Mouse (Mus musculus): ENCODE measurements around the gene Defb26. TPM values are rescaled to one million over a fixed set of nuclear protein-coding genes. Genes with fewer than 3 reads are reported as not detected.
A peak's percentile ranks its signal among the peaks of the same experiment; 100 is the strongest.

The Defb26 gene
- not detected in 2 replicates for polyA plus RNA-seq (2014; fragmentation: Nextera tagmentation; extraction: Ambion mirVana)

DNA sequence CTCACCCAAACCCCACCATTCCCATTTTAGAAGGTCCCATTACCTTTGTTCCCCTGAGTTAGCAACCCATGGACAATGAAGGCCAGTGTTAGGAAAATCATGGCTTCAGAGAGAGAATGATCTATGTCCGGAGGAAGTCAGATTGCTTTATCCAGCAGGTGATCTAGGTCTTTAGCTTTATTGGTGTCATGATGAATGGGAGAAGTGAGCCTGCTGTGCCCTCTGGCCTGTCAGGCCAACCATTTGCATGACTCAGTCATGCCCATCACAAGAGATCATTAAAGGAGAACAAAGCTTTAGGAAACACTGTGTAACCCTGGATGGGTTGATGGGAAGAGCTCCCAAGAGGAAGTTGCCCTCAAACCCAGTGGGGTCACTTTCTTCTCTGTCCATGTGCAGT, at the start of gene Defb26:
Defb26 (minus strand) TSS at position 101 of the 400 bp plus-strand sequence.
- WGBS: 77% methylated on average over 1 of the region's 1 CpGs
- ATAC-seq (ENCODE audit: insufficient read depth, low FRiP score, low TSS enrichment) (no peak), DNase-seq (ENCODE audit: low spot score) (no peak)
- no peak within 1 kb of the TSS for H3K27ac ChIP-seq (ENCODE audit: low read depth, low read length)
- H3K36me3 ChIP-seq (ENCODE audit: control insufficient read depth, insufficient read depth, low read length): no peaks in the 10 kb centered on the region
- no peak within 1 kb of the TSS for H3K4me3 ChIP-seq (ENCODE audit: low read depth, low read length)
- no peak within 1 kb of the TSS for H3K4me2 ChIP-seq (ENCODE audit: low read depth)
- no peaks in the 10 kb centered on the region for H3K27me3 ChIP-seq (ENCODE audit: control insufficient read depth, insufficient read depth, low read length)
- H3K9me3 ChIP-seq (ENCODE audit: control insufficient read depth, low read length): no peaks in the 10 kb centered on the region
- H3K4me1 ChIP-seq (ENCODE audit: control insufficient read depth, insufficient read depth, low read length): no peaks in the 10 kb centered on the region
- no peak within 1 kb of the TSS for H3K9ac ChIP-seq (ENCODE audit: low read length)

DNA sequence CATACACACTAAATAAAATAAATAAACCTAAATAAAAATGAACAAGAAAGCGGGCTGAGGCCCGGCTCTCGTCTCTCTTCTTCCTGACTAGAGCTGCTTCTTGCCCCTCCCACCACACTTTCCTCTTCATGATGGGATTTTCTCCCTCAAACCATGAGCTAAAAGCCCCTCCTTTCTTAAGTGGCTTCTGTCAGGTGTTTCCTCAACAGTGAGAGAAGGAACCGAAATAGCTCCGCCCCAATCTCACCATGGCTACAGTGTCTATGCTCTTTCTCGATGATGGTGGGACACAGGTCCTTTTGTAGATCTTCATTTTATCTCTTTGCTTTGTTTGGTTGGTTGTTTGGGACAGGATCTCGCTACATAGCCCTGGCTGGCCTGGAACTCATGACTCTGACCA, 45.2 kb upstream of the Defb26 start:
- Histone ChIP-seq H3K9ac (ENCODE audit: low read length) (no peak overlapping the region), H3K36me3 (ENCODE audit: control insufficient read depth, insufficient read depth, low read length) (no peaks in the 10 kb centered on the region), H3K4me2 (ENCODE audit: low read depth) (no peak overlapping the region), H3K27ac (ENCODE audit: low read depth, low read length) (no peak overlapping the region), H3K4me3 (ENCODE audit: low read depth, low read length) (no peak overlapping the region), H3K4me1 (ENCODE audit: control insufficient read depth, insufficient read depth, low read length) (no peaks in the 10 kb centered on the region), H3K9me3 (ENCODE audit: control insufficient read depth, low read length) (no peaks in the 10 kb centered on the region), H3K27me3 (ENCODE audit: control insufficient read depth, insufficient read depth, low read length) (no peaks in the 10 kb centered on the region)
- no peak for ATAC-seq (ENCODE audit: insufficient read depth, low FRiP score, low TSS enrichment)
- 85% methylated on average over 7 of the region's 7 CpGs for WGBS
- no peak for DNase-seq (ENCODE audit: low spot score)

DNA sequence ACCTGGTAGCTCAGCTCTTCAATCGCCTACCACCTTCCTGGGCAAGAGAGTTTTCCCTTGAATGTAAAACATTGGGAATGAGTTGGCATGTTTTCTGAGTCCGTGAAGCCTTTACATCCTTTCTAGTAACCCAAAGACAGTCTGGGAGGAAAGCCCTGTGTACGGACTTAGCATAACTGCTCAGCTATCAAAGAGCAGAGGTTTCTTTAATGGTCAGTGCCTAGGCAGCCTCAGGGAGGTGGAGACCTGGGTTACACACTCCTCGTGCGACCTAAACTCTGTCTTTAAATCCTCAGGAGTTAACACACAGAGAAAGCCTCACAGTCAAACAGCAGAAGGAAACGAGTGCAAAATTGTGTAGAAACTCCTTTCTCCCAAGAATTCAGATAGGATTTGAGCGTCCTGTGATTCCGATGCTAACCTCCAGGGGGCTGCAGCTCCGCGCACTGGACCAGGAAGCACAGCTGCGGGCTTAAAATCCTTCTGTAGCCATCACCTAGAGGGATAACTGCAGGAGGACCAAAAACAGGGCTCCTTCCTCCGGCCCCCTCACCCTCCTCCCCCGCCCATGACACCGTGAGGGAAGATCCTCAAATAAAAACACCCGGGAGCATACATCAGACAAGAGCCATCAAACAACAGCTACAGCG, 42.4 kb upstream of the Defb26 start:
- Histone ChIP-seq H3K36me3 (ENCODE audit: control insufficient read depth, insufficient read depth, low read length) (no peaks in the 10 kb centered on the region), H3K4me1 (ENCODE audit: control insufficient read depth, insufficient read depth, low read length) (no peaks in the 10 kb centered on the region), H3K27ac (ENCODE audit: low read depth, low read length) (no peak overlapping the region), H3K9me3 (ENCODE audit: control insufficient read depth, low read length) (no peaks in the 10 kb centered on the region), H3K4me3 (ENCODE audit: low read depth, low read length) (no peak overlapping the region), H3K4me2 (ENCODE audit: low read depth) (no peak overlapping the region), H3K27me3 (ENCODE audit: control insufficient read depth, insufficient read depth, low read length) (no peaks in the 10 kb centered on the region), H3K9ac (ENCODE audit: low read length) (no peak overlapping the region)
- ATAC-seq (ENCODE audit: insufficient read depth, low FRiP score, low TSS enrichment) (no peak), DNase-seq (ENCODE audit: low spot score) (peak; percentile 73)
- WGBS: 16% methylated on average over 16 of the region's 16 CpGs

DNA sequence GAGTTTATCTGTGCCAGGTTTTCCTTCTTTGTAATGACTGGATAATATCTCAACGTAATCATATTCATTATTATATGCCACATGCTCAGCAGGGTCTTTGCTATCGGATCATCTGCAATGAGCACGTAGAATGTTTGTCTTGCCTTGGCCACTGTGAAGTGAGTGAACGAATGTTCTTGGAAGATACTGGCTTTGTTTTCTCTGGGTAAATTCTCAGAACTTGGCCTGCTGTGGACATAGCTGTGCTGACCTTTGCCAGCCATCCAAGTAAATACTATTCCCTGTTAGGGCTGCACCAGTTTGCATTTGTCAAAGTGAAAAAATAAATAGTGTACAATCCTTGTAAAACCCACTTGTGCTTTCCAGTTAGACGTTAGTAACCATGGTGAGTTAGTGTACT, 36.6 kb upstream of the Defb26 start:
- H3K4me3 ChIP-seq (ENCODE audit: low read depth, low read length): no peak overlapping the region
- H3K4me1 ChIP-seq (ENCODE audit: control insufficient read depth, insufficient read depth, low read length): no peaks in the 10 kb centered on the region
- WGBS: 78% methylated on average over 5 of the region's 5 CpGs

DNA sequence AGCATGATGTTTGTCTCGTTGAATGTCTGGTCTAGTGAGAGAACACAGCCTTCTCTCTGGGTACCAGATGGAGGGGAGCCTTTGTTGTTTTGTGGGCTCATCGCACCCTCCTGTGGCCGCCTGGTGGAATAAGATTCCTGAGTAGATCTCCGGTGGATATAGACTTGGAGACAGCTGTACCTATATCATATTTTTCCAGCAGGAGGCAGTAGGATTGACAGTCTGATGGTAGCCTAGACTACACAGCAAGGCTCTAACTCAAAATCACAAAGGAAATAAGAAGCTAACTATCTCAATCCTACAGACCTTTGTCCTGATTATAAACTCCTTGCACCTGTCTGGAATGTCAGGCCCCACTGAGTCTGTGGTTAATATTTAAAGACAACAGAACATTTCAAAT, 33.2 kb upstream of the Defb26 start:
- DNase-seq (ENCODE audit: low spot score) (peak; percentile 51), ATAC-seq (ENCODE audit: insufficient read depth, low FRiP score, low TSS enrichment) (no peak)
- Histone ChIP-seq H3K27me3 (ENCODE audit: control insufficient read depth, insufficient read depth, low read length) (no peaks in the 10 kb centered on the region), H3K4me3 (ENCODE audit: low read depth, low read length) (no peak overlapping the region), H3K4me1 (ENCODE audit: control insufficient read depth, insufficient read depth, low read length) (no peaks in the 10 kb centered on the region), H3K36me3 (ENCODE audit: control insufficient read depth, insufficient read depth, low read length) (no peaks in the 10 kb centered on the region), H3K4me2 (ENCODE audit: low read depth) (no peak overlapping the region), H3K27ac (ENCODE audit: low read depth, low read length) (no peak overlapping the region), H3K9ac (ENCODE audit: low read length) (no peak overlapping the region), H3K9me3 (ENCODE audit: control insufficient read depth, low read length) (no peaks in the 10 kb centered on the region)
- 25% methylated on average over 4 of the region's 4 CpGs for WGBS

More for the DNA sequence above, 36.6 kb upstream of the Defb26 start:
- ATAC-seq (ENCODE audit: insufficient read depth, low FRiP score, low TSS enrichment) (no peak), DNase-seq (ENCODE audit: low spot score) (no peak)
- H3K27ac ChIP-seq (ENCODE audit: low read depth, low read length): no peak overlapping the region
- H3K9me3 ChIP-seq (ENCODE audit: control insufficient read depth, low read length): no peaks in the 10 kb centered on the region
- no peak overlapping the region for H3K4me2 ChIP-seq (ENCODE audit: low read depth)
- no peaks in the 10 kb centered on the region for H3K27me3 ChIP-seq (ENCODE audit: control insufficient read depth, insufficient read depth, low read length)
- H3K9ac ChIP-seq (ENCODE audit: low read length): no peak overlapping the region
- H3K36me3 ChIP-seq (ENCODE audit: control insufficient read depth, insufficient read depth, low read length): no peaks in the 10 kb centered on the region

DNA sequence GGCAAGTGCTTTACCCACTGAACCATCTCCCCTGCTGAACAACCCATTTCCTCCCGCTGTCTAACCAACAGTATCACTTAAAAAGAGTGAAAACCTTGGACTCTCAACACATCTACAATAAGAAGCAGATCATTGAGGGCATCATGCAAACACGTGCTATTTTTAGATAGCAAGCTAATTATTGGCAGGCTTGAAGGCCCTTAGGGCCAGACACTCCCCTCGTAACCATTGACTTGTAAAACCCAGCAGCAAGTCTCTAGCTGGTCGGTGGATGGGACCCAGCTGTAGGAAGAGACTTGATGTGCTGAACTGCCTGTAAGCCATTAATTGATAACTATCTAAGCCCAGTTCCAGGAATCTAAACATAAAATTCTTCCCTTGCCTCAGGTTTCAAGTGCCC, 32.0 kb upstream of the Defb26 start:
- ATAC-seq (ENCODE audit: insufficient read depth, low FRiP score, low TSS enrichment) (no peak), DNase-seq (ENCODE audit: low spot score) (no peak)
- Histone ChIP-seq H3K27me3 (ENCODE audit: control insufficient read depth, insufficient read depth, low read length) (no peaks in the 10 kb centered on the region), H3K9me3 (ENCODE audit: control insufficient read depth, low read length) (no peaks in the 10 kb centered on the region), H3K9ac (ENCODE audit: low read length) (no peak overlapping the region), H3K4me1 (ENCODE audit: control insufficient read depth, insufficient read depth, low read length) (no peaks in the 10 kb centered on the region), H3K4me3 (ENCODE audit: low read depth, low read length) (no peak overlapping the region), H3K4me2 (ENCODE audit: low read depth) (no peak overlapping the region), H3K27ac (ENCODE audit: low read depth, low read length) (no peak overlapping the region), H3K36me3 (ENCODE audit: control insufficient read depth, insufficient read depth, low read length) (no peaks in the 10 kb centered on the region)
- WGBS: 80% methylated on average over 4 of the region's 4 CpGs

DNA sequence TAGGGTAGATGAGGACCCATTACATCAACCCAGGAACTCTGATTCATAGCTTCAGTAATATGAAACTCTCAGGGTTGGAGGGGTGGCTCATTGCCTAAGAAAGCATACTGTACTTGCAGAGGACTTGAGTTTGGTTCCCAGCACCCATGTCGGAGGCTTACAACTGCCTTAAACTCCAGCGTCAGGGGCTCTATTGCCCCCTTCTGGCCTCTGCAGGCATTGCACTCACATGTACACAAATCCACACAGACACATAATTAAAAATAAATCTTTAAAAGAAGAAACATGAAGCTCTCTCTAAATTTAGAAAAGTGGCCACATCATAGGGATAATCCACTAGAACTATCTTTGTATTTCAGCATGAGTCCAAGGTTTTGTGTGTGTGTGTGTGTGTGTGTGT, 31.4 kb upstream of the Defb26 start:
- ATAC-seq (ENCODE audit: insufficient read depth, low FRiP score, low TSS enrichment) (no peak), DNase-seq (ENCODE audit: low spot score) (no peak)
- Histone ChIP-seq H3K27ac (ENCODE audit: low read depth, low read length) (no peak overlapping the region), H3K27me3 (ENCODE audit: control insufficient read depth, insufficient read depth, low read length) (no peaks in the 10 kb centered on the region), H3K4me3 (ENCODE audit: low read depth, low read length) (no peak overlapping the region), H3K36me3 (ENCODE audit: control insufficient read depth, insufficient read depth, low read length) (no peaks in the 10 kb centered on the region), H3K4me2 (ENCODE audit: low read depth) (no peak overlapping the region), H3K4me1 (ENCODE audit: control insufficient read depth, insufficient read depth, low read length) (no peaks in the 10 kb centered on the region), H3K9me3 (ENCODE audit: control insufficient read depth, low read length) (no peaks in the 10 kb centered on the region), H3K9ac (ENCODE audit: low read length) (no peak overlapping the region)
- WGBS: 71% methylated on average over 2 of the region's 2 CpGs

DNA sequence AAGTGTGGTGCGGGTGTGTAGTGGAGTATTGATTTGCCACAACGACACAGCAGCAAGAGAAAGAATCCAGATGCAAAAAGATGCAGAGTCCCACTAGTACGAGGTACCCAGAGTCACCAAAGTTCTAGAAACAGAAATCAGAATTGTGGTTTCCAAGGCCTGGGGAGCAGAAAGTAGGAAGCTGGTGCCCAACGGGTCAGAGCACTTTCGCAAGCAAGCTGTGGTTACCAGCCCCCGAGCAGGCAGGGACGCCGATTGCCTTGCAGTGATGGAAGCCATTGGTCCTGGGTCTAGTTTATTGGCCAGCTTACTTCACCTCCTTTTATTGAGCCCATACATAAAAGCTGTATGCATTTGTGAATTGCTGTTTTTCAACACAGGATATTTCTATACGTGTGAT, 30.5 kb upstream of the Defb26 start:
- 85% methylated on average over 9 of the region's 9 CpGs for WGBS
- Histone ChIP-seq H3K4me2 (ENCODE audit: low read depth) (no peak overlapping the region), H3K9me3 (ENCODE audit: control insufficient read depth, low read length) (no peaks in the 10 kb centered on the region), H3K27ac (ENCODE audit: low read depth, low read length) (no peak overlapping the region), H3K4me1 (ENCODE audit: control insufficient read depth, insufficient read depth, low read length) (no peaks in the 10 kb centered on the region), H3K4me3 (ENCODE audit: low read depth, low read length) (no peak overlapping the region), H3K9ac (ENCODE audit: low read length) (no peak overlapping the region), H3K27me3 (ENCODE audit: control insufficient read depth, insufficient read depth, low read length) (no peaks in the 10 kb centered on the region), H3K36me3 (ENCODE audit: control insufficient read depth, insufficient read depth, low read length) (no peaks in the 10 kb centered on the region)
- DNase-seq (ENCODE audit: low spot score): no peak
- no peak for ATAC-seq (ENCODE audit: insufficient read depth, low FRiP score, low TSS enrichment)

DNA sequence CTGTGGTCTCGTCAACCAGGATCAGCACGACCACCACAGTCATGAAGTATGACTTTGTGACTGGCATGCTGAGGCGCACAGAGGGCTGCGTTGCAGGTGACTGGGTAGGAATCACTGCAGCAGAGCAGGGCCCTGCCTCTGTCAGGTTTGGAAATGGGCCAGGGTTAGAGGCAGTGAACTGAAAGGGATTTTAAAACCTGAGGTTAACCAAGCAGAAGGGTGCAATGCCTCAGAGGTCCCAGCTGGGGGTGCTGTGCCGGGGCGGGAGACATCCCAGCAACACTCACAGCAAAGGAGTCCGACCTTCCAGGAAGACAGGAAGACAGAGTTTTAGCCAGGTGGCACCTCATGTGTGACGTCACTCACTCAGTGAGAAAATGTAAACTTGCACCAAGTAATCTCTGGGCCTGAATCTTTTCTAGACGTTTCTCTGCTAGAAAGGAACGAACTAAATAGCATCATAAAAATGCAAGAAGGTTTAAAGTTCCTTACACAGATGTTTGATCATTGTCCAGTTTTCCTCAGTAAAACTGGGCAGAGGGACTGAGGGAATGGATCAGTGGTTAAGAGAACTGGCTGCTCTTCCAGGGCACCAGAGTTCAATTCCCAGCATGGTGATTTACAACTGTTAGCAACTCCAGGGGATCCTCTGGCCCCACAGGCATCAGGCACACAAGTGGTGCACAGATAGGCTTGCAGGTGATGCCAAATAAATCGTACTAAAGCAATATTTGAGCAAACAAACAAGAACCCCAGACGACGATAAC, 28.6 kb upstream of the Defb26 start, which contains the start of gene Defb29:
Defb29 (minus strand) TSS at position 155 of the 767 bp plus-strand sequence.
- no peaks in the 10 kb centered on the region for H3K9me3 ChIP-seq (ENCODE audit: control insufficient read depth, low read length)
- H3K4me1 ChIP-seq (ENCODE audit: control insufficient read depth, insufficient read depth, low read length): no peaks in the 10 kb centered on the region
- no peaks in the 10 kb centered on the region for H3K36me3 ChIP-seq (ENCODE audit: control insufficient read depth, insufficient read depth, low read length)
- WGBS: 52% methylated on average over 13 of the region's 13 CpGs
- no peak for ATAC-seq (ENCODE audit: insufficient read depth, low FRiP score, low TSS enrichment)
- H3K27ac ChIP-seq (ENCODE audit: low read depth, low read length): no peak within 1 kb of the TSS
- H3K4me2 ChIP-seq (ENCODE audit: low read depth): no peak within 1 kb of the TSS
- H3K9ac ChIP-seq (ENCODE audit: low read length): no peak within 1 kb of the TSS
- H3K4me3 ChIP-seq (ENCODE audit: low read depth, low read length): no peak within 1 kb of the TSS
- no peak for DNase-seq (ENCODE audit: low spot score)
- no peaks in the 10 kb centered on the region for H3K27me3 ChIP-seq (ENCODE audit: control insufficient read depth, insufficient read depth, low read length)
